Mouse (Mus musculus) embryonic fibroblast, embryonic 13.5 days (primary cell): Measurements from ENCODE around the gene Emp1.

Source experiments
- CTCF ChIP-seq: IDR thresholded peaks from 2 replicates; pipeline ENCODE4 v1.5.1; 2011; ENCODE audit warnings: mild to moderate bottlenecking, control low read depth, low read length, moderate library complexity, borderline replicate concordance; ENCODE audit not compliant: insufficient read depth
- POLR2A ChIP-seq: IDR thresholded peaks from 2 replicates; pipeline ENCODE4 v1.6.1; 2011; ENCODE audit warnings: low read depth, mild to moderate bottlenecking, control low read depth, low read length, moderate library complexity

GRCm38 (mm10) chr6:135405093-135405492 is 42.7 kb downstream of the Emp1 start:
- TF ChIP-seq CTCF (no peak), POLR2A (no peak)
